Mouse (Mus musculus) urinary bladder, adult 2 months (tissue): ENCODE measurements around the gene Pdgfb. TPM values are rescaled to one million over a fixed set of nuclear protein-coding genes. Genes with fewer than 3 reads are reported as not detected.

Experiments used
- DNase-seq: peaks from one replicate; pipeline ENCODE4 v3.0.0; 2022; ENCODE audit warnings: low spot score
- polyA plus RNA-seq: library from polyadenylated mRNA; depleted of rRNA; stranded (reverse); fragments of >200 nt; gene quantifications from 2 replicates; pipeline ENCODE4 v1.2.3, GENCODE M21; 2012; rRNA removed

Pdgfb gene
- 12.3 and 14.5 TPM in 2 replicates for polyA plus RNA-seq

DNA sequence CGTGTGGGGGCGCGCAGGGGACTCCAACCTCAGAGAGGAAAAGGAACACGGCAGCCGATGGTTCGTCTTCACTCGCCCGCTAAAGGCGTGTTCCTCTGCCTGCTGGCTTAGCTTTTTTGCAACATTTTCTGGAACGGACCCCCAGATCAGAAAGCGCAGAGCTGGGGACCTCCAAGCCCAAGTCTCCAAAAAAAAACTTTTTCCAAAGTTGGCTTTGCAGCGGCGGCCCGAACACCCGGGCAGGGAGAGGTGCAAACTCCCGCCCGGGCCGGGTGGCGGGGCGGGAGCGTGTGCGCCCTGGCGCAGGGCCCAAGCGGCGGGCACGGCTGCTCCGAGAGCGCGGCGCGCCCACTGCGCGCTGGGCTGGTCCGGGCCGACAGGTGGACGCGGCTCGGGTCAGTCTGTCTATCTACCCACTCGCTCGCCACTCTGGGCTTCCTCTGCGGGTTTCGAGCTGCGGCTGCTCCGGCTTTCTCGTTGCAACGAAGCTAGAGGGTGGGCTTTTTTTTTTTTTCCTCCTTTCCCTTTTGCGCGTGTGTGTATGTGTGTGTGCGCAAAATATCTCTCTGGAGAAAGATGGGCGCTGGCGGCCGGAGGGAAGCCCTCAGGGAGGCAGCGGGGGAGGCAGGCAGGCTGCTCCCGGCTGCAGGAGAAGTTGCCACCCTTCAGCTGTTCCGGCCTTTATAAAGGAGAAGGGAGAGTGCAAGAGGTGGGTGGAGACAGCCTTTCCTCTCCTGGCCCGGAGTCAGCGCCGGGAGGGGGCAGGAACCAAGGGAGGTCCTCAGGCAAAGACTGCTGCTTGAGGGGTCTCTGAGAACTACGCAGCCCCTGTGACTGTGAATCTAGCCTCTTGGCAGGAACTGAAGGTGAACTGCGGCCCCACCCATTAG is at the start of gene Pdgfb:
Pdgfb (minus strand) TSS at position 657 of the 890 bp plus-strand sequence.
- no peak for DNase-seq

DNA sequence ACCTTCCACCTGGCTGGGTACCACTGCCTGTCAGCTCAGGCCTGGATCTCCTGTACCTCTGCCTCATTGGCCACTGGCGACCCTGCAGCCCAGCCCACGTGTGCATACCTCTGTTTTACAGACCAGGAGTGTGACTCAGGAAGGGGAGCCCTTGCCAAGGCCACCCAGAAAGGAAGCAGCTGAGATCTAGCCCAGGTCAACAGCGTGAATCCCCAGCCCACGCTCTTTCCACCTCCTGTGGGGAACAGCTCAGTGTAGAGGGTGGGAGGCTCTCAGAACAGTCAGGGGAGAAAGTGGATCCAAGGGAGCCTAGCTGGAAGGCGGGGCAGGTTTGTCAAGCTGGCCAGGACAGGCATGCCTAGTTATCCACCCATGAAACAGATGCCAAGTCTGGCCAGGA is 48.0 kb upstream of the Pdgfb start:
- no peak for DNase-seq

DNA sequence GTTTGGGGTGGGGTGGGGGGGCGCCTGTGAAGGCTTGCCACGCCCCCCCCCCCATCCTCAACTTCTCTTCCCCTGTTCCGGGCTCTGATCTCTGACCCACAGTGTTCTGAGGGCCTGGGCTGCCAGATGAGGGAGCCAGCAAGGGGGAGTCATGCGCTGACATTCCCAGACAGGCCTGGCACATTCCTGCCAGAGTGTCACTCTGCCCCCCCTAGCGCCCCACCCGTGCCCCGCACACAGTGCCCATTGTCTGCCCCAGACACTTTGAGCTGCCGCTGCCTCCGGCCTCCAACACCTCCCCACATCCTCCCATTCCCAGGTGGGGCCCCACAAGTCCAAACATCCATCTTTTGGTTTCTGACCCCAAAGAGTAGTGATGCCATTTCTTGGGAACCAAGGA is 47.6 kb upstream of the Pdgfb start:
- no peak for DNase-seq

DNA sequence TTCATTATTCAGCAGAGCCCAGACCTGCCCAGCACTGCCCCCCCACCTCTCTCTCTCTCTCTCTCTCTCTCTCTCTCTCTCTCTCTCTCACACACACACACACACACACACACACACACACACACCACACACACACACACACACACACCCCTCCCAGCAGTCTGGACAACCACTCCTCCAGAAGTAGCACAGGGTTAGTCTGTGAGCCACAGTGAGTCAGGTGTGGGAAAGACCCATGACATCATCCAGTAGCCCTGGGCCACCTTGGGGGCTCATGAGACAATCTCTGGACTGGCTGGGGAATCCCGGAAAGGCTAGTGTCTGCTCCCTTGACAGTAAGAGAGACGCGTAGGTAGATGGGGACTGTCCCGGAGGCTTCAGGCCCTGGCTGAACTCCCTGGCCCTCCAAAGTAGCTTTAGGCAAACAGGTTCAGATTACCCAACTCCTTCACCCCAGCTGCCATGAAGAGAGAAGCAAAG is 46.3 kb upstream of the Pdgfb start:
- DNase-seq: no peak

- DNase-seq: no peak
These were observed 45.7 kb upstream of the Pdgfb start for GRCm38 (mm10) chr15:80060356-80061070.

DNA sequence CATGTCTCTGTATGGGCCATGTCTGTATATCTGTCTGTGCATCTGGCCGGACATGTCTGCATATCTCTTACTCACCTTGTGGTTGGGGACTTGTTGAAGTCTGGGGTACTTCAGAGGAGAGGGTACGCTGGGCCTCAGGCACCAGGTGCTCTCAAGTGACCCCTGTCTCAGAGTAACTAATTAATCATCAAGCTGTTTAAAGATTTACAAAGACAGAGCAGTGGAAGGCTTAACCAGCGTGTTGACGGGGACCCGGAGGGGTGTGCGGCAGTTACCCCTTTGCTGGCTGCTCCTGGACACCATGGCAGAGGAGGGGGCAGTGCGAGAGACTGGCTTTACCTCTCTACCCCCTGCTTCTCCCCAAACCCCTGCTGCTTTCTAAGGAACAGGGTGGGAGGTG is 44.8 kb upstream of the Pdgfb start:
- no peak for DNase-seq

DNA sequence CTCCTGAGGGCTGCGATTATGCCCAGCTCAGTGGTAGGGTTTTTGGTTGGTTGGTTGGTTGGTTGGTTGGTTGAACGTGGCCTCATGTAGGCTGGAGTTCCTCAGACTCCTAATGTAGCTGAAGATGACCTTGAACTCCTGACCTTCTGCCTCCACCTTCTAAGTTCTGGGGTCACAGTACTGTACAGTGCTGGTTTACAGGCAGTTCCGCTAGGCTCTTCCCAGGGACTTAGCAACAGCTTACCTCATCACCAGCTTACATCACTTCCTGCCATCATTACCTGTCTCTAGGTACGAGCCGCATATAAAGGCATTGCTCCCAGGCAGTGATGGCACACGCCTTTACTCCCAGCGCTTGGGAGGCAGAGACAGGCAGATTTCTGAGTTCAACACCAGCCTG is 43.4 kb upstream of the Pdgfb start:
- DNase-seq: no peak

DNA sequence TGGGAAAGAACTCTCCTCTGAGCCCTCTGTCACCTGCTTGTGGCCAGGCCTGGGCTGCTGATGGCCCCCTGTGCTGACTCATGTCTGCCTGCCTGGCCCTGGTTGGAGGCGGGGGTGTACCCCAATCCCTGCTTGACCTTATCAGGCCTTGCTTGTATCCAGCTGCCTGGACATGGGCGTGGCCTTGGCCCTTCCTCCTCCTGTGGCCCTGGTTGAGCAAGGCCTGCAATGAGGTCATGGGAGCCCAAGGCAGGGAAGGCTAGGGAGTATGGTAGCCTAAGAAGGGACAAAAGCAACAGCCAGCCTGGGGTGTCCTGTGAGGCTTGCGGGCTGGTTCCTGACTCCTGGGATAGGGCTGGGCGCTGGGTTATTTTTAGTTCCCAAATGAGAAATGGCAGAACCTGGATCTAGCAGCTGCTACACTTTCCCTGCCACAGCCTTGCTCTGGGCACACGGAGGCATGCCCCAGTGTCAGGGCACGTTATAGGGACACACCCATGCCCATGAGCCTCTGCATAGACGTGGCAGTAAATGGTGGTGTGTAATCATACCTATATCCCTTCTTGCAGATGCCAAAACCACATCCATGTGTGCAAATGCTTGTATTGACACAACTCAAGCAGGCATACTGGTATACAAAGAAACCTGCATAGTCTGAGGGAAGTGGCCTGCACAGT is 39.4 kb upstream of the Pdgfb start:
- DNase-seq: no peak

GRCm38 (mm10) chr15:80053381-80054033 is 38.7 kb upstream of the Pdgfb start:
- DNase-seq: no peak

- no peak for DNase-seq
These were observed 37.0 kb upstream of the Pdgfb start for GRCm38 (mm10) chr15:80051782-80052181.

DNA sequence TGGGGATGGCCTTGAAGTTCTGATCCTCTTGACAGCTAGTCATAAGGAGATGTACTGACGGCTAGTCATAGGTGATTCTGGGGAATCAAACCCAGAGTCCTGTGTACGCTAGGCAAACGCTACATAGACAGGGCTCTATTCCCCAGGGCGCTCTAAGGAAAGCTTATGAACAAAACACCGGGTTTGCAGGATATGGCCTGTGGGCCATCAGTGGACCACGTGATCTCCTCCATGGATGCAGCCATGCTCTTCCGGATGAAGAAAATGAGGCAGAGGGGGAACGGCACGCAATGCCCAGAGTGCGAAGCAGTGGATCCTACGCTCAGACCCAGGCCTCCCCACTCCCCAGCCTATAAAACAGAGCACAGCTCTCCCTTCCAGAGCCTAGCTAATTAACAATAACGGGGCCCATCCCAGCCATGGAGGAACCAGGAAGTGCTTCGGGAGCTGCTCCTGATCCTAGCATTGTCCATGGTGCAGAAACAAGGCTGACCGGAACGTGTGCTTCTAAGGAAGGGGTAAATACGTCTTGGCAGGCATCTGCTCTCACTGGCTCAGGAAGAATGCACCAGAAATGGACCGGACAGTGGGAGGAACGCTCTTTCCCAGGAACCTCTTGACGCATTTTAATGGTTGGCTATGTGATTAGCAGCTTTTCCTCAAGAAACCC is 36.5 kb upstream of the Pdgfb start:
- no peak for DNase-seq

GRCm38 (mm10) chr15:80050093-80050492 is 35.3 kb upstream of the Pdgfb start:
- DNase-seq: no peak

- no peak for DNase-seq
These were observed 33.2 kb upstream of the Pdgfb start for GRCm38 (mm10) chr15:80047973-80048372.

DNA sequence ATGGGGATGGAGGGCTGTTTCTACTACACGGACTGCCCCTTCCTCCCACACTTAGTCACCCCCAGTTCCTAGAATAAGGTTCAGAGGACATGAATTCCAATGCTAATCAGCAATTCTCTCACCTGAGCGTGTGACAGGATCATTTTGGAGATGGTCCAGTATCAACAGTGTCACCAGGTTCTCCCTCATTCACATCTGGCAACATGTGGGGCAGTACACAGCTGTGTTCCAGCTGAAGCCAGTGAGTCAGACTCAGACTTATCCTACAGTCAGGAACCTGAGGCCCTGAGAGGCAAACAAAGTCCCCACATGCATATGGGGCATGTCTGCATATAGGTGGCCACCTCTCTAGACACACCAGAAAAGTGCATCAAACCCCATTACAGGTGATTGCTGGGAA is 32.5 kb upstream of the Pdgfb start:
- no peak for DNase-seq

DNA sequence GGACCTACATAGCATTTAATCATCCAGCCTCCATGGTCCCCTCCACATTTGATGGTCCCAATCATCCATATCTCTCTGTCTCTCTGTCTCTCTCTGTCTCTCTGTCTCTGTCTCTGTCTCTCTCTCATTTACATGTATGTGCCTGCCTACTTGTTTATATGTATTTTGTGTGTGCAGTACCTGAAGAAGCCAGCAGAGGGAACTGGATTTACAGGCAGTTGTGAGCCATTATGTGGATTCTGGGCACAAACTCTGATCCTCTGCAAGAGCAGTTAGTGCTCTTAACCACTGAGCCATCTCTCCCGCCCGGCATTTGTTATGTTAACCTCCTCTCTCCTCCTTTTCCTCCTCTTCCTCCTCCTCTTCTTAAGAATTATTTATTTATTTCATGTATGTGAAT is 31.0 kb upstream of the Pdgfb start:
- DNase-seq: no peak

GRCm38 (mm10) chr15:80044249-80044648 is 29.5 kb upstream of the Pdgfb start:
- no peak for DNase-seq

DNA sequence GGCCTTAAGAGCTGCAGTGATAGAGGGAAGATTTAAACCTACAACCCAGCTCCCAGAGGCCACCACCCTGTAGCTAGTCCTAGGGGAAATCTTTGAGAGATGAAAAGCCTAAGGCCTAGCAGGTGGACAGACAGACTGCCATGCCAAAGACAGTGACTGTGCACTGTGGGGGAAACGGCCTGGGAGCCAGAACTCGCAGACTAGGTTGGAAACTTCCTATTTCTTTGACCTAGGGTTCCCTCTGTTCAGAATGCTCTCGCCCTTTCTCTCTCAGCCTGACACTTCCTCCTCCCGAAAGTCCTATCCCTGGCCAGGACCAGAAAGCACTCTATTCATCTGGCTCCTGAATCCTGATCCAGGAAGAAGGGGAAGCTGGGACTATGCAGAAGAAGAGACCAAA is 27.4 kb upstream of the Pdgfb start:
- DNase-seq: no peak

GRCm38 (mm10) chr15:80038110-80038391 is 23.3 kb upstream of the Pdgfb start:
- DNase-seq: no peak

GRCm38 (mm10) chr15:80037255-80038109 is 22.7 kb upstream of the Pdgfb start:
- DNase-seq: no peak

- no peak for DNase-seq
These were observed 20.6 kb upstream of the Pdgfb start for GRCm38 (mm10) chr15:80035341-80035885.
